Mouse (Mus musculus): ENCODE measurements at regions not wholly inside any gene's neighbourhood (a gene's known extent, or its start where the extent isn't known, plus 50 kb on each side); places are given as distances from the start of the nearest gene placed in this dataset.

GRCm38 (mm10) chr5:102290866-102291265, 190.3 kb upstream of the Arhgap24 start:
- no peak for DNase-seq (ENCODE audit: low spot score)

DNA sequence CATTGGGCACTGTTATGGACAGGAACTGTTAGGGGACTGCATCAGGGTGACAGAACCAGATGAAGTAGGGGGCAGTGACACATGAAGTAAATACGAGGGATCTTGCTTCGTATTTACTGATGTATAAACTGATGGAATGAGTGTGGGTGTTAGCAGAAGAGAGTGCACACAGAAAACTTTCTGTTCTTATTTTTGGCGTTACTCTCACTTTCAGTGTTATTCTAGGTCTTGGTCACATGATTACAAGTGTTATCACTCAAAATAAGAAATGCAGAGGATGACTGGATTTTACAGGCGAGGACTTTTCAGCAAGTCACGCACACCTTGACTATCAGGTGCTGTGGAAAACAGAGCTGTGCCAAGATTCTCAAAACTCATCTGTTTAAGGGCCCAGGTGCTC, 185.6 kb upstream of the Arhgap24 start:
- no peak for DNase-seq (ENCODE audit: low spot score)

GRCm38 (mm10) chr5:102306309-102306708, 174.9 kb upstream of the Arhgap24 start:
- DNase-seq (ENCODE audit: low spot score), result no peak

DNA sequence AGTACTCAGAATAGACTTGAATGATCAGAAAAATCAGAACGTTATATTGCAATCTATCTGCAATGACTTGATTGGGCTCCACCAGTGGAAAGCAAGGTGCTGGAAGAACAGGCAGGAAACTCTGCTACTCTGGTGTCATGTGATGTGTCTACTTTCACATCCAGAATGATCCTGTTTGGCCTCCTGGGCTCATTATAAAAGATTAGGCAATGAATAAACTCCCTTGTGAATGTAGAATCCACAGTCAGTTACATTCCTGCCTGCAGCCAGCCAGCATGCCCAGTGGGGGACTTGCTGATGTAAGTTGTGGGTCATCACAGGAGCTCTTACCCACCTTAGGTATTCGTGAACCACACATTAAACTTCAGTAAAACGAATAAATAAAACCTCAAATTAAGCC, 174.5 kb upstream of the Arhgap24 start:
- DNase-seq (ENCODE audit: low spot score), result no peak

- no peak for DNase-seq (ENCODE audit: low spot score)
Observed at GRCm38 (mm10) chr5:102311570-102311969, 169.6 kb upstream of the Arhgap24 start.

GRCm38 (mm10) chr5:102328197-102328784, 152.9 kb upstream of the Arhgap24 start:
- DNase-seq (ENCODE audit: low spot score), result no peak

DNA sequence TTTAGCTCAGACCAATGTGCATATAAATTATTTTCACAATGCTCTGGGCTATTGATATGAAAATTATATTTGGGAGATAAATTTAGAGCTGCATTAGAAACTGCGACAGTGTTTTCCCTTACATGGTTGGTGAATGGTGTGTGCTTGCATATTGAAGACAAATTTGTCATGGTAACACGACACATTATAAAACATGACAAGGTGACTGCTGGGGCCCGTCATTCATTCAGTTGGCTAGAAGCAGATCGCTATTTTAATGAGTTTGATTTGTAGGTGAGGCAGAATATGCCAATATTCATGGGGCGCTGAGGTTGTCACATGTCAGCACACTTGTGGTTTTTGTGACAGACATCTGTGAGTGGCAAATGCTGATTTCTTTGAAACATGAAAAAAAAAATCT, 147.3 kb upstream of the Arhgap24 start:
- no peak for DNase-seq (ENCODE audit: low spot score)

DNA sequence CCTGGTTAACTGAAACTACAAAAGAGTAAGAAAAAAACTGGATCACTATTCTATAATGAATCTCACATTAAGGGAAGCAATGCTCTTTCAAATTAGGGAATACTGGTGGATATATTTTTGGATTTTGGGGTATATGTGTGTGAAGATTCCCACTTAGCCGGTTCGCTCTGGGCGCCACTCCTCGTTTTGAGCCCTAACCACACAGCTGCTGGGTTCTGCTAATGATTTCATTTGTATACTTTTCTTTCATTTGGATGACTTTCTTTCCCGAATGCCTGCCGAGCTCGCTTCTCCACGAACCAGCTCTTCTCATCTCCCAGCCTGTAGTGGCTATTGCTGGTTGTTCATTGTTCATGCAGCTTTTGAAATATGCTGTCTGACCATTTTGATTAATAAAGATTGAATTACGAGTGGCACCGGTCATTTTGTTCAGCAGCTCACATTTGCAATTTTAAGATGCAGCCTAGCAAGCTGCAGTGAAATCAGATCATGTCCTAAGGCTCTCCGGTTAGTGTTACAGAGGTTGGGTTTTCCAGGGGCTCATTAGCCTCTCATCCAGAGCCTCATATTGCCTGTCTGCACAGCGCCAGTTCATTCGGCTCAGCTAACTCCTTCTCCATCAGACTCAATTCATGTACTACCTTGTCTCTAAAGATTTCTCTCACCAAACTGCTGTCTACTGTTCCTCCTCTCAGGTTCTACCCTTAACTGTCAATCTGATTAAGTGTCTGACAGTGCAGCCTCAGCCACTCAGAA, 146.6 kb upstream of the Arhgap24 start:
- no peak for DNase-seq (ENCODE audit: low spot score)

- DNase-seq (ENCODE audit: low spot score), result no peak
Observed at GRCm38 (mm10) chr5:102366481-102366880, 114.7 kb upstream of the Arhgap24 start.

GRCm38 (mm10) chr5:102373309-102373971, 107.8 kb upstream of the Arhgap24 start:
- peak; percentile 3 for DNase-seq (ENCODE audit: low spot score)

- no peak for DNase-seq (ENCODE audit: low spot score)
Observed at GRCm38 (mm10) chr5:102373972-102374755, 107.0 kb upstream of the Arhgap24 start.

DNA sequence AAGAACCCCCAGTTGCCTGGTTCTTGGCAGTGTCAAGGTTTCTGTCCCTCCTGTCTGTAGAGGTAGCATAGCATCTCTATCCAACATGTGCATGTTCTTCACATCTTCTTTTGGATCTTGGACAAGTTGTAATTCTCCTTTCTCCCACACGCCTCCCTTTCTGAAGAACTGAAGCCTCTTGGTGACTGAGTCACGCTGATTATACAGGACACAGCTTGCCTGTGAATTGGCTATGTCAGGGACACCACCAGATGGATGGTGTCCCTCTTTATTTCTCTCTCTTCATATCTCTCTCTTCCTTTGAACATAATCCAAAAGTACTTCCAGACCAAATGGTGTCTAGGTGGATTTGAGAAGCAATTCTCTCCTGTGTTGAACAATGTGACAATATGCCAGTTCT, 105.9 kb upstream of the Arhgap24 start:
- no peak for DNase-seq (ENCODE audit: low spot score)

DNA sequence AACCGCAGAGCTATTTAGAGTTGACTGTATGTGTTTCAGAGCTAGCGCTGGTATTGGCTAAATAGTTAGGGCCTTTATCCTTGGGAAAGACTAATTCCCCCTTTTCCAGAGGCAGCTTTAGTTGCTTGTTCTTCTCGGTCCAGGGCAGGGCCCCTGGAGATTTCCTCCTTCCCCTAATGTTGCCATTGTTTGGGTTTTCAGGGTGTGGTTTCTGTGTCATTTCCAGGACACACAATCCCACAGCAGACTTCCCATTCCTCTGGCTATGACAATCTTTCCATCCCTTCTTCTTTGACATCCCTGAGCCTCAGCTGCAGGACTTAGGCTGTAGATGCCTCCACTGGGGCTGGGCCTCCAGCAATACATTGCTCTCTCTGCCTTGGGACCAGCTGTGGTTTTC, 87.2 kb upstream of the Arhgap24 start:
- no peak for DNase-seq (ENCODE audit: low spot score)

DNA sequence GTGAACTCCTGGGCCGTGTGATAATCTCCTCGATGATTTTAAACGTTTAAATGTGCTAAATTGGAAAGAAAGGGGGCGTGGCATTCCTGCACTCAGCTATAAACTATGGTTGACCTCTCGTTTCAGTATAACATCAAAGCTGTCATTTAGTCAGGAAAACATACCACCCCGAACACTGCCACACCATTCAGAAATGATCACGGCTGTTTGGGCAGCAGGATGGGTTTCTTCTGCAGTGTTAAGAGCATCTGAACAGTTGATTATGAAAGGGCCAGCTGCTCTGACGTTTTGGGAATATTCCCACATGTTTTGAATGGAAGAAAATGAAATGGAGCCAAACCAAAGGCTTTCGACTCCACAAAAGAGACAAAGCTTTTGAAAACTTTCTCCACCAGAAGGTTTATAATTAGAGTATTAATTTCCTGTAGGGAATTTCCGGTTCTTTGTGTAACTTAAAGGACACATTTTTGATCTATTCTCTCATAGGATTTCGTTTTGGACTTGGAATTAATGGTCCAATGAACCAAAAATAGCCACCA, 85.5 kb upstream of the Arhgap24 start:
- no peak for DNase-seq (ENCODE audit: low spot score)

GRCm38 (mm10) chr5:102399006-102399405, 82.2 kb upstream of the Arhgap24 start:
- no peak for DNase-seq (ENCODE audit: low spot score)

DNA sequence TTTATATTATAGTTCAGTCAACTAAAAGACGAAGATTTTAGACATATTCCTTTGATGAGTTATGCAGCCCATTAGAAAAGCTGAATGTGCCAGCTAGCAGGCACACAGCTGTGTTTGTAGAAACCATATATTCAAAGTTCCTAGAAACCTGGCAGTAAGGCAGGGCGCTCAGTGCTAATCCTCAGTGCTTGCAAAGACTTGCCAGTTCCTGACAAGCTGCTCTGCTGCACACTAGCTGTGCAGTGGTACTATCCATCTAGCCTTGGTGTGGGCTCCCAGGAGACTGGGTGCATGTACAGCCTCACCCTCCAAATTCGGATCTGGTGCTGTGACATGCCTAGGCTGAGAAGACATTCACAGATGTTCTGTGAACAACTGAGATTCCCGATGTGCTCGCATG, 63.5 kb upstream of the Arhgap24 start:
- no peak for DNase-seq (ENCODE audit: low spot score)

- DNase-seq (ENCODE audit: low spot score), result no peak
Observed at GRCm38 (mm10) chr5:102419089-102419488, 62.1 kb upstream of the Arhgap24 start.

- DNase-seq (ENCODE audit: low spot score), result no peak
Observed at GRCm38 (mm10) chr5:102424636-102425242, 56.5 kb upstream of the Arhgap24 start.

DNA sequence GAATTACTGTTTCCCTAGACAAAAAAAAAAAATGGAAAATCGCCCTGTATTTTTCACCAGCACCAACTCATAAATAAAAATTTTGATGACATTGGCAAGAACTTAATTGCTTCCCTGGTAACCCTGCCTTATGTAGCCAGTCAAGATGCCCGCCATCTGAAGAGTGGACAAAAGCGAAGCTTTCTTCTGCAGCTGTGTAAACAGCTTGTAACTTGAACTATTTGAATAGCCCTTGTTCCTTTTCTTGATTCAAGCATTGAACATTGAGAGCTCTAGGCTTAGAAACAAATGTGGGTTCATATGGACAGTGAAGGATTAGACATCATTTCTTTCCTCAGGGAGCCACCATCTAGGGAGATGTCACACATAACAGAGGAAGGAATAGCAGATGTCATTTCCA, 52.9 kb upstream of the Arhgap24 start:
- DNase-seq (ENCODE audit: low spot score), result no peak
